Mouse (Mus musculus) CD8-positive naive resting alpha-beta T cell, adult 2 months (primary cell): ENCODE data around the gene Nhej1.

Source experiments
- DNase-seq, 2 experiments: peaks; one replicate each; pipeline ENCODE4 v3.0.0; 2022; ENCODE audit warnings: low read depth in 2 of 2, low spot score in 2 of 2

Gene Nhej1

GRCm38 (mm10) chr1:74977001-74977400, 148.0 kb downstream of the Nhej1 start:
- no peak for DNase-seq

GRCm38 (mm10) chr1:74975936-74976335, 149.1 kb downstream of the Nhej1 start:
- no peak for DNase-seq

GRCm38 (mm10) chr1:74973590-74973989, 151.4 kb downstream of the Nhej1 start:
- DNase-seq = no peak

- DNase-seq = no peak
These were observed 153.5 kb downstream of the Nhej1 start for GRCm38 (mm10) chr1:74971353-74972050.

- DNase-seq = no peak
These were observed 156.9 kb downstream of the Nhej1 start for GRCm38 (mm10) chr1:74967962-74968580.

GRCm38 (mm10) chr1:74964494-74965215, 160.3 kb downstream of the Nhej1 start:
- DNase-seq = peak in 1 of 2 experiments; percentile 14

- no peak for DNase-seq
These were observed 162.2 kb downstream of the Nhej1 start for GRCm38 (mm10) chr1:74962853-74963227.

- no peak for DNase-seq
These were observed 162.7 kb downstream of the Nhej1 start for GRCm38 (mm10) chr1:74962126-74962852.

- no peak for DNase-seq
These were observed 163.3 kb downstream of the Nhej1 start for GRCm38 (mm10) chr1:74961722-74962121.

- DNase-seq = no peak
These were observed 164.9 kb downstream of the Nhej1 start for GRCm38 (mm10) chr1:74960059-74960458.

GRCm38 (mm10) chr1:74951556-74952210, 173.3 kb downstream of the Nhej1 start, which contains the start of gene Ihh:
Ihh (minus strand) TSS chr1:74951672.
- no peak for DNase-seq

GRCm38 (mm10) chr1:74950576-74951490, 174.2 kb downstream of the Nhej1 start:
- no peak for DNase-seq

GRCm38 (mm10) chr1:74950066-74950465, 174.9 kb downstream of the Nhej1 start:
- DNase-seq = no peak

GRCm38 (mm10) chr1:74949666-74950050, 175.3 kb downstream of the Nhej1 start:
- DNase-seq = no peak

GRCm38 (mm10) chr1:74948784-74949665, 176.0 kb downstream of the Nhej1 start:
- DNase-seq = peak in 1 of 2 experiments; percentile 8

- no peak for DNase-seq
These were observed 176.9 kb downstream of the Nhej1 start for GRCm38 (mm10) chr1:74947986-74948670.

GRCm38 (mm10) chr1:74941651-74942360, 183.2 kb downstream of the Nhej1 start:
- no peak for DNase-seq

- no peak for DNase-seq
These were observed 185.2 kb downstream of the Nhej1 start for GRCm38 (mm10) chr1:74939762-74940161.
